Mouse (Mus musculus) kidney, embryonic 15.5 days (tissue): ENCODE data around the gene Zfp324. TPM values are rescaled to one million over a fixed set of nuclear protein-coding genes. Genes with fewer than 3 reads are reported as not detected.
A peak's percentile ranks its signal among the peaks of the same experiment; 100 is the strongest.
"Not testable (repeated sequence)": the region's sequence is repeated elsewhere in the genome, so short reads cannot be mapped to it uniquely, and the experiment has no call there.

Experiments
- ATAC-seq: fragments of 200-750 bp; cut with Nextera tagmentation; replicated peaks from 2 replicates; pipeline ENCODE4 v1.8.0; 2017; ENCODE audit warnings: moderate TSS enrichment; ENCODE audit not compliant: low FRiP score
- H3K27ac ChIP-seq: fragments of 300-500 bp; sonication (generic); 2 replicates; pipeline ENCODE4 v1.5.1; 2015; ENCODE audit warnings: mild to moderate bottlenecking, inconsistent platforms
- H3K27me3 ChIP-seq: fragments of 300-500 bp; sonication (generic); 2 replicates; pipeline ENCODE4 v1.6.1; 2015; ENCODE audit warnings: inconsistent platforms
- H3K36me3 ChIP-seq: fragments of 300-500 bp; sonication (generic); 2 replicates; pipeline ENCODE4 v1.6.1; 2015; ENCODE audit warnings: inconsistent platforms
- H3K4me1 ChIP-seq: fragments of 300-500 bp; sonication (generic); 2 replicates; pipeline ENCODE4 v1.6.1; 2015; ENCODE audit warnings: inconsistent platforms
- H3K4me2 ChIP-seq: fragments of 300-500 bp; sonication (generic); 2 replicates; pipeline ENCODE4 v1.6.1; 2015; ENCODE audit warnings: moderate library complexity, mild to moderate bottlenecking, inconsistent platforms
- H3K4me3 ChIP-seq: fragments of 300-500 bp; sonication (generic); replicated peaks from 2 replicates; pipeline ENCODE4 v1.5.1; 2015; ENCODE audit warnings: mild to moderate bottlenecking, inconsistent platforms
- H3K9ac ChIP-seq: fragments of 300-500 bp; sonication (generic); 2 replicates; pipeline ENCODE4 v1.6.1; 2015; ENCODE audit warnings: mild to moderate bottlenecking, inconsistent platforms
- H3K9me3 ChIP-seq: fragments of 300-500 bp; sonication (generic); replicated peaks from 2 replicates; pipeline ENCODE4 v1.6.1; 2016; ENCODE audit warnings: inconsistent platforms
- WGBS: fragments of 180-500 bp; shearing (Covaris S2); methylation state at CpG from one replicate; pipeline ENCODE4 v1.1.7; 2015; ENCODE audit warnings: mixed read lengths; 5-methylcytosine and 5-hydroxymethylcytosine counted together
- polyA plus RNA-seq: library from polyadenylated mRNA; unstranded; fragments of >200 nt; fragmentation: Nextera tagmentation; extraction: Ambion mirVana; gene quantifications from 2 replicates; pipeline ENCODE4 v1.2.1, GENCODE M21; 2015

Zfp324 gene
- 9.8 and 11.4 TPM in 2 replicates for polyA plus RNA-seq

DNA sequence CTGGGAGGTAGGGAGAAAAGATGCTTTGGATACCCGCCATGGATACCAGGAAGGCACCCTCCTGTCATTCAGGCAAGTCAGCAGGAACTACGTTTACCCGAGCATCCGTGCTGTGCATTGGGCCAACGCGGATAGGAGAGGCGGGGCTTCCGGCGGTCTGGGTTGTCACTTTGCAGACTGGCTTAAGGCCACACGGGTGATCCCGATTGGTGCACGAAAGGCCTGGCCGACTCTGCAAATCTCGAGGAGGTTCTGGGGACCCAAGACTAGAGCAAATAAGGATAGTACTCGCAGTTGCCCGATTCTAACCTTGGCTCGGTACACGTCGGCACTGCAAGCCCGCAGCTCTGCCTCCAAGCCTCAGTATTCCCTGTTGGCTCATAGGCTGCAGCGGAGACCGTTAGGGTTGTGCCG, at the start of gene Zfp324:
Zfp324 (plus strand) TSS at position 161 of the 414 bp plus-strand sequence.
- peaks cover 22% of the 10 kb centered on the region for H3K36me3 ChIP-seq
- H3K27ac ChIP-seq: peak within 1 kb of the TSS; percentile 90
- WGBS: under 1% methylated on average over 23 of the region's 23 CpGs
- H3K9me3 ChIP-seq: no peaks in the 10 kb centered on the region
- peaks cover 21% of the 10 kb centered on the region for H3K4me1 ChIP-seq
- no peaks in the 10 kb centered on the region for H3K27me3 ChIP-seq
- H3K4me3 ChIP-seq: peak within 1 kb of the TSS; percentile 89
- H3K4me2 ChIP-seq: peak within 1 kb of the TSS; percentile 93
- ATAC-seq: peak; percentile 94
- peak within 1 kb of the TSS; percentile 91 for H3K9ac ChIP-seq

DNA sequence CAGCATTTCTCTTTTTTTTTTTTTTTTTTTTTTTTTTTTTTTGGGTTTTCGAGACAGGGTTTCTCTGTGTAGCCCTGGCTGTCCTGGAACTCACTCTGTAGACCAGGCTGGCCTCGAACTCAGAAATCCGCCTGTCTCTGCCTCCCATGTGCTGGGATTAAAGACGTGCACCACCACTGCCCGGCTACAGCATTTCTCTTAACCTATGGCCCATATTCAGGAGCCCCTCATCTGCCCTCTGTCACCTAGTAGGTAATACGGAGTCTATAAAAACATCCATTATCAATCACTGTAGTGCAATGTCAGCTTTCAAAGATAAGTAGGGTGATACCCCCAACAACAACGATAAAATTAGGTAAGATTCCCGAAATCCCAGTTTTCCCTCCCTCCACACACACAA, 45.1 kb upstream of the Zfp324 start:
- not testable (repeated sequence) for H3K4me3 ChIP-seq, H3K27ac ChIP-seq, H3K9ac ChIP-seq, H3K27me3 ChIP-seq, H3K4me2 ChIP-seq, ATAC-seq, H3K9me3 ChIP-seq
- Histone ChIP-seq H3K4me1 (peaks cover 24% of the 10 kb centered on the region), H3K36me3 (peaks cover 26% of the 10 kb centered on the region)
- WGBS: 88% methylated on average over 7 of the region's 8 CpGs

DNA sequence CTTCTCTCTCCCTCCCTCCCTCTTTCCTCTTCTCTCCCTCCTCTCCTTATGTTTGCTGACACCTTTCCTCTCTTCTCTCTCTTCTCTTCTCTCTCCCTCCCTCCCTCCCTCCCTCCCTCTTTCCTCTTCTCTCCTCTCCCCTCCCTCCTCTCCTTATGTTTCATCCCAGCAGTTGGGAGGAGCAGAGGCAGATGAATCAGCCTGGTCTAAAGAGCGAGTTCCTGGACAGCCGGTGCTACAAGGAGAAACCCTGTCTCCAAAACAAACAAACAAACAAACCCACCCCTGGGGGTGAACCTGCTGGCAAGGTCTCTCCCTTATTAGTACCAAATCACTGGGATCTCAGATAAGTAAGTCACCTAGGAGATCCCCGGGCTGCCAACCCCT, 44.3 kb upstream of the Zfp324 start:
- 0% methylated on average over 3 of the region's 3 CpGs for WGBS
- peak overlapping the region; percentile 78 for H3K4me3 ChIP-seq
- H3K27ac ChIP-seq: peak overlapping the region; percentile 98
- H3K27me3 ChIP-seq: no peaks in the 10 kb centered on the region
- peaks cover 34% of the 10 kb centered on the region for H3K36me3 ChIP-seq
- no peaks in the 10 kb centered on the region for H3K9me3 ChIP-seq
- peaks cover 24% of the 10 kb centered on the region for H3K4me1 ChIP-seq
- H3K4me2 ChIP-seq: peak overlapping the region; percentile 87
- H3K9ac ChIP-seq: peak overlapping the region; percentile 85
- peak; percentile 17 for ATAC-seq

GRCm38 (mm10) chr7:12921705-12922465, 43.8 kb upstream of the Zfp324 start, which contains the start of gene Rps5:
Gene Rps5 (plus strand): TSS chr7:12922290.
- Histone ChIP-seq H3K27me3 (0 out of 2 replicates have a peak, but pooled peaks cover 2% of the 10 kb centered on the region), H3K4me1 (peaks cover 24% of the 10 kb centered on the region), H3K9me3 (no peaks in the 10 kb centered on the region), H3K36me3 (peaks cover 39% of the 10 kb centered on the region), H3K4me3 (peak within 1 kb of the TSS; percentile 78), H3K9ac (peak within 1 kb of the TSS; percentile 85), H3K27ac (peak within 1 kb of the TSS; percentile 98), H3K4me2 (peak within 1 kb of the TSS; percentile 87)
- under 1% methylated on average over 55 of the region's 55 CpGs for WGBS
- ATAC-seq: peak; percentile 99

DNA sequence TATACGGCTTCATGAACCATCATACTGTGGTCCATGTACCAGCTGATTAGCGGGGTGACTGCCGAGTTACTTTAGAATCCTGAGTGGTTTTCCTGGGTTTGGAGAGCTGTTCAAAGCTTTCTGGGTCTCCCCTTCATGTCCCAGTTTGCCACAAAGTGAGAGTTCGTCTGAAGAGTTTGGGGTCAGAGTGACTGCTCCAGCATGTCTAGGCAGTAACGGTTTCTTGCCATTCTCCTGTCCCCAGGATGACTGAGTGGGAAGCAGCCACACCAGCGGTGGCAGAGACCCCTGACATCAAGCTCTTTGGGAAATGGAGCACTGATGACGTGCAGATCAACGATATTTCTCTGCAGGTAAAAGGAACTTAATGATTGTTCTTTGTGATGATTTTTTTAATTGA, 42.9 kb upstream of the Zfp324 start:
- under 1% methylated on average over 8 of the region's 8 CpGs for WGBS
- Histone ChIP-seq H3K36me3 (peaks cover 44% of the 10 kb centered on the region), H3K9me3 (no peaks in the 10 kb centered on the region), H3K27me3 (0 out of 2 replicates have a peak, but pooled peaks cover 4% of the 10 kb centered on the region), H3K4me3 (peak overlapping the region; percentile 78), H3K4me1 (peaks cover 31% of the 10 kb centered on the region), H3K27ac (0 out of 2 replicates have a peak overlapping the region, but pooled peaks have one; percentile 33), H3K9ac (peak overlapping the region; percentile 75), H3K4me2 (peak overlapping the region; percentile 87)
- no peak for ATAC-seq

- no peak overlapping the region for H3K4me3 ChIP-seq
- ATAC-seq: no peak
- peaks cover 15% of the 10 kb centered on the region for H3K27me3 ChIP-seq
- peaks cover 40% of the 10 kb centered on the region for H3K4me1 ChIP-seq
- H3K9me3 ChIP-seq: no peaks in the 10 kb centered on the region
- WGBS: 84% methylated on average over 7 of the region's 7 CpGs
- H3K36me3 ChIP-seq: peaks cover 44% of the 10 kb centered on the region
- no peak overlapping the region for H3K27ac ChIP-seq
- H3K9ac ChIP-seq: no peak overlapping the region
- H3K4me2 ChIP-seq: no peak overlapping the region
These were observed 39.3 kb upstream of the Zfp324 start for GRCm38 (mm10) chr7:12926316-12926715.

DNA sequence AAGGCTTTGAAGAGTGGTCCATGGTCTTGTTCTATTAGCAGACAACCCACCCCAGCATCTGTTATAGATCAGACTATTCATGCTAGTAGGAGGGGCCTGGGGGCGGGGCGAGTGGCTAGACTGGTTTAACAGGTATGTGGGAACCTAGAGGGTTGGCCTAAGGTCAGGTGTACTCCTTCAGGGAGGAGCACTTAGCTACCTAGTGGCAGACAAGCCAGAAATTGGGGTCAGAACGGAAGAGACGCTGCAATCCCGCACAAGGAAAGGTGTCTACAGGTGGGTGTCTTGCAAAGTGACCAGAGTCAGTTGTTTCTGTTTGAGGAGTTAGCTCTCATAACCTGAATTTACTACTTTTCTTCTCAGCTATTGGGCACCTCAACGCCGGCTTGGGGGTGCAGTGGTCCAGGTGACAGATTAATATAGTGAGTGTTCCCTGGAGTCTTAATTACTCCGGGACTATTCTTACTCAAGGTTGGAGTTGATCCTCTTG, 38.4 kb upstream of the Zfp324 start, which contains the start of gene Rnf225:
Rnf225 (plus strand) TSS at position 226 of the 490 bp plus-strand sequence.
- Histone ChIP-seq H3K4me3 (peak within 1 kb of the TSS; percentile 41), H3K4me1 (peaks cover 40% of the 10 kb centered on the region), H3K36me3 (peaks cover 44% of the 10 kb centered on the region), H3K27ac (0 out of 2 replicates have a peak within 1 kb of the TSS, but pooled peaks have one; percentile 1), H3K4me2 (peak within 1 kb of the TSS; percentile 70), H3K9me3 (no peaks in the 10 kb centered on the region), H3K9ac (peak within 1 kb of the TSS; percentile 47), H3K27me3 (peaks cover 15% of the 10 kb centered on the region)
- WGBS: 21% methylated on average over 8 of the region's 8 CpGs
- peak; percentile 22; the same call in 1 of the 2 replicates for ATAC-seq

GRCm38 (mm10) chr7:12927693-12928589, 37.7 kb upstream of the Zfp324 start:
- Histone ChIP-seq H3K27ac (0 out of 2 replicates have a peak overlapping the region, but pooled peaks have one; percentile 1), H3K4me2 (peak overlapping the region; percentile 70), H3K36me3 (peaks cover 44% of the 10 kb centered on the region), H3K9ac (peak overlapping the region; percentile 47), H3K9me3 (no peaks in the 10 kb centered on the region), H3K27me3 (peaks cover 15% of the 10 kb centered on the region), H3K4me1 (peaks cover 38% of the 10 kb centered on the region), H3K4me3 (peak overlapping the region; percentile 41)
- WGBS: 3% methylated on average over 65 of the region's 65 CpGs
- ATAC-seq: peak; percentile 55

- Histone ChIP-seq H3K27me3 (0 out of 2 replicates have a peak, but pooled peaks cover 1% of the 10 kb centered on the region), H3K9ac (no peak overlapping the region), H3K36me3 (no peaks in the 10 kb centered on the region), H3K4me3 (no peak overlapping the region), H3K27ac (no peak overlapping the region), H3K9me3 (no peaks in the 10 kb centered on the region), H3K4me1 (no peaks in the 10 kb centered on the region), H3K4me2 (no peak overlapping the region)
- ATAC-seq: no peak
- 78% methylated on average over 4 of the region's 4 CpGs for WGBS
These were observed 32.0 kb upstream of the Zfp324 start for GRCm38 (mm10) chr7:12933615-12934140.

DNA sequence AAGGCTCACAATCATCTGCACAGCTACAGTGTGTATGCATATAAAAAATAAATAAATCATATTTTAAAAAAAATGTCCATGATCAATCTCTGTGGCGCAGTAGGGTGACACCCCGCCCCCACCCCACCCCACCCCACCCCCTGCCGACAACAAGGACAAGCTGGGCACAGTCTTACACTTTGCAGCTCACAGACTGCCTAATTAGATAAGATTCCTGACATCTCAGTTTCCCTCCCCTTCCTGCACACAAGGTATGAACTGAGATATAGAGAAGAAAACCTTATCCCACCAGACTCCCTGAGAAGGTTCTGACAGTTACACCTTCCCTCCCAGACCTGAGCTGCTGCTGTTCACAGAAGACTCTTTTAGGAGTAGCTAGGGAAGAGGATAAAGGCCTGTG, 30.8 kb upstream of the Zfp324 start:
- WGBS: 80% methylated on average over 3 of the region's 3 CpGs
- no peaks in the 10 kb centered on the region for H3K27me3 ChIP-seq
- H3K9ac ChIP-seq: no peak overlapping the region
- H3K9me3 ChIP-seq: no peaks in the 10 kb centered on the region
- no peaks in the 10 kb centered on the region for H3K4me1 ChIP-seq
- no peak overlapping the region for H3K4me2 ChIP-seq
- H3K4me3 ChIP-seq: no peak overlapping the region
- no peaks in the 10 kb centered on the region for H3K36me3 ChIP-seq
- no peak overlapping the region for H3K27ac ChIP-seq
- ATAC-seq: no peak

DNA sequence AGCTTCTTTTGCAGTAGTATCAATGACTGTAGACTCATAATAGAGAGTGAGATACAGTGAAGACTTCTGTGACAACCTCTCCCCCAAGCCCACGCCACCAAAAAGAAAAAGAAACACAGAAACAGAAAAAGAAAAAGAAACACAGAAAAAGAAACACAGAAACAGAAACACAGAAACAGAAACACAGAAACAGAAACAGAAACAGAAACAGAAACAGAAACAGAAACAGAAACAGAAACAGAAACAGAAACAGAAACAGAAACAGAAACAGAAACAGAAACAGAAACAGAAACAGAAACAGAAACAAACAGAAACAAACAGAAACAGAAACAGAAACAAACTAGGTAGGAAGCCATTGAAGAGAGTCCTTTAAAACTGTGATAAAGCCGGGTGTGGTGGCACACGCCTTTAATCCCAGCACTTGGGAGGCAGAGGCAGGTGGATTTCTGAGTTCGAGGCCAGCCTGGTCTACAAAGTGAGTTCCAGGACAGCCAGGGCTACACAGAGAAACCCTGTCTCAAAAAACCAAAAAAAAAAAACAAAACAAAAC, 28.3 kb upstream of the Zfp324 start:
- not testable (repeated sequence) for H3K4me2 ChIP-seq, H3K36me3 ChIP-seq, H3K27ac ChIP-seq, H3K9me3 ChIP-seq, ATAC-seq, H3K27me3 ChIP-seq, H3K9ac ChIP-seq, H3K4me3 ChIP-seq, H3K4me1 ChIP-seq
- 89% methylated on average over 4 of the region's 4 CpGs for WGBS
